Mouse (Mus musculus): ENCODE measurements around the gene Fbxl18.
A peak's percentile ranks its signal among the peaks of the same experiment; 100 is the strongest.
"Not testable (repeated sequence)": the region's sequence is repeated elsewhere in the genome, so short reads cannot be mapped to it uniquely, and the experiment has no call there.

Fbxl18 gene

DNA sequence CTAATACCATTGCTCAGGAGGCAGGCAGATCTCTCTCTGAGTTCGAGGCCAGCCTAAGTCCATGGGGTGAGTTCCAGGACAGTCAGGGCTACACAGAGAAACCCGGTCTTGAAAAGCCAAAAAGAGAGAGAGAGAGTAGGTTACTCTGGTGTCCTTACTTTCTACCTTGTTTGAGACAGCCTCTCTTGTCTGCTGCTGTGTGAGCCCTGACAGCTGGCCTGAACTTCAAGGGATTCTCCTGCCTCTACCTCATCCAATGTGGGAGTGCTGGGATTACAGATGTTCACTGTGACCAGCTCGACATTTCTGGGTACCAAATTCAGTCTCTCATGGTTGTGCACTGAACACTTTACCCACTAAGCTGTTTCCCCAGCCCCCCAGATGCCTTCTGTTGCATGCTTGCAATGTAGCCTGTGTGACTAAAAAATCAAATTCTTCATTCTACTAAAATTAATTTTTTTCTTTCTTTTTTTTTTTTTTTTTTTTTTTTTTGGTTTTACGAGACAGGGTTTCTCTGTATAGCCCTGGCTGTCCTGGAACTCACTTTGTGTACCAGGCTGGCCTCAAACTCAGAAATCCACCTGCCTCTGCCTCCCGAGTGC is 4.8 kb upstream of the Fbxl18 start:
- DNase-seq (ENCODE audit: low spot score) = no peak

DNA sequence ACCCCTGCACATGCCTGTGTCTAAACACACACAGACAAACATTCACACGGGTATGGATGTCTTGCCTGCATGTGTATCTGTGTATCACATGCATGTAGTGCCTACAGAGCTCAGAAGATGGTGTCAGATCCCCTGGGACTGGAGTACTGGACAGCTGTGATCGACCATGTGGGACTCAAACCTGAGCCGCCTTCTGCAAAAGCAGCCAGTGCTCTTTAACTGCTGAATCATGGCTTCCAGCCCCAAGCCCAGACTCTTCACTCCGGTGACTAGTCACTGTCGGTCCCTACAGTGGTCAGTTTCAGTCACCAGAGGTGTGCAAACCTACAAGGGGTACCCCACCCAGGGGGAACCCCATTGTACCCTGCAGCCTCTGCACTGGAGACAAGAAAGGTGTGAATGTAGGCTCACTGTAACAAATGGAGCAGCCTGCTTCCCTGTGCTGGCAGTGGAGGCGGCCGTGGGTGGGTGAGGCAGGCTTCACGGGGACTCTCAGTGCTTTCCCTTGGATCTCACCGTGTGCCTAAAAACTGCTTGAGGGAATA is 3.9 kb upstream of the Fbxl18 start:
- no peak for DNase-seq (ENCODE audit: low spot score)

DNA sequence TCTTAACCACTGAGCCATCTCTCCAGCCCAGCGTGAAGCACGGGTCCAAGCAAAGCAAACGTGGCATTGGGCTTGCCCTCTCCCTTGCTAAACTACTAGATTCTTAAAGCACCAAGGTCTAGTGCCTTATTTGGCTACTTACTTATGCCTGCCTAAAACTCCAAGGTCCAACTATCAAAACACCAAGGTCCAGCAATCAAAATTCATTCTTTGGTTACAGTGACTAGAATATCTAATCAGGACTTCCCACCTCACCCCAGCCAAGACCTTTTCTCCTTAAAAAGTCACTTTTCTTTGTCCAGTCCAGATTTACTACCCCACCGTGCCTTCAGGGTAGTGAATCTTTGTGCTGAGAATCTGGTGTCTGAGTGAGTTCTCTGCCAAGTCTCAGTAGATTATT is 3.1 kb upstream of the Fbxl18 start:
- DNase-seq (ENCODE audit: low spot score) = no peak

DNA sequence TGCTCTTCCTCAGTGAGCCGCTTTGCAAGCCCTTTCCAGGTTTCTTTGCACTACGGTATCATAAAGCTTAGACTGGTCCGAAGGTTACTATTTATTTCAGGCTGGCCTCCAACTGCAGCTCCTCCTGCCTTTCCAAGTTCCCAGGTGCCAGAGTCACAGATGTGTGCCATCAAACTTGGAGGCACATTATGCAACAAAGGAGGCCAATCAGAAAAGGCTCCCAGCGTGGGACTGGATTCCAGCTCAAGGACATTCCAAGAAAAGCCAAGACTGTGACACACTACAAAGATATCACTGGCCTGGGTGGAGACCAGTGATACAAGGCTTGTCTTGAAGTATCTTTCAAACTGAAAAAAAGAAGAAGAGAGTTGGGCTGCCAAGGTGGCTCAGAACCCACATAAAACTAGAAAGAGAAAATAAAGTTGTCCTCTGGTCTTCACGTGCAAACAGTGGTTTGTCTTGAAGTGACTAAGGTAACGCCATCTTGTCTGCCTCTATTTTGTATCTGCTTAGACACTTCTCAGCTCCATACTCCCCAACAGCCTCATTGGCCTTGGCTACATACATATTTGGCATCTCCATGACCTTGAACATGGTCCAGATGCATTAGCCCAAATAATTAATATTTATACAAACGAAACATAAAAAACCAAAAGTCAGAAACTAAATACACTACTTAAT is 2.5 kb upstream of the Fbxl18 start:
- DNase-seq (ENCODE audit: low spot score) = no peak

DNA sequence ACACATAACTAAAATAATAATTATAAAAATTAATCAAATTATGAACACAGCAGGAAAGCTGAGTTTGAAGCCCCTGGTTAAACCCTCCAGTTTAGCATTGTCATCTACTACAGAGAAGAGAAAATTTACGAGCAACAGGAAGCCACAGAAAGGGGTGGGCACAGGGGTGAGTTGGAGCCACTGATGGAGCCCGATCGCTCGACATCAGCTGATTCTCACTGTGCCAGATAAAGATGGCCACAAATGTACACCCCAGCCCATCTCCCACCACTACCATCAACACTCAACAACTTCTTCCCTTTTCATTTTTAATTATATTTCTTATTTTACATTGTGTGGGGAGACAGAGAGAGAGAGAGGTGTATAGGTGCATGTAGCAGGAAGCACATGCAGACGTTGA is 1.5 kb upstream of the Fbxl18 start:
- DNase-seq (ENCODE audit: low spot score) = no peak

DNA sequence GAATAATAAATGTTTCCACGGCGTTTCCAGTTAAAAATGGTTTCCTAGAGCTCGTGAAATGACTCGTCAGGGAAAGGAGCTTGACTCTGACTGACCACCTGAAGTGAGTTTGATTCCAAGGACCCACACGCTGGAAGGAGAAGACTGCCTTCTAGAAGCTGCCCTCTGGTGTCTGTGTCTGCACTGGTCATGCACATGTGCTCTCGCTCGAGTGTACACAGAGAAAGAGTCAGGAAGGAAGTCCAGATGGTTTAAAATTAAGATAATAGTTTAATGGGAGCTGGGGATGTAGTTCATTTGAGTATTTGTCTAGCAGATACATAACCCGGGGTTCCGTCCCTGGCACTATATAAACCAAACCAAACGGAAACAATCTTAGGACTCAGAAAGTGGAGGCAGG is 971 bp upstream of the Fbxl18 start:
- no peak for DNase-seq (ENCODE audit: low spot score)

DNA sequence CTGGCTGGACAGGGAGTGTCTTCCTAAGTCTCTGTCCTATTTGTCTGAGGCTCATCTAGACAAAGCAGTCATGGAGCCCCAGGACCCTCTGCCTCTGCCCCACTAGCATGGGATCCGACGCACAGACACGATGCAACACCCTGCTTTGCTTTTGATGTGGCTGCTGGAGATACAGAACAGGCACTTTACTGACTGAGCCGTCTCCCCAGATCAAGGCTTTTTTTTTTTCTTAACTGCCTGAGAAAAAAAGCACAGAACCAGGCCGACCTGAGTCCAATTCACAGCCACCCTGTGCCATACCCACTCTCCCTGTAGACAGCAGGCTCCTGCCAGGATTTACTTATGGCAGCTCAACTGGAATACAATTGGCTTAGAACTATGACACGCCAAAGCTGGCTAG is 3.8 kb downstream of the Fbxl18 start:
- DNase-seq (ENCODE audit: low spot score) = no peak

DNA sequence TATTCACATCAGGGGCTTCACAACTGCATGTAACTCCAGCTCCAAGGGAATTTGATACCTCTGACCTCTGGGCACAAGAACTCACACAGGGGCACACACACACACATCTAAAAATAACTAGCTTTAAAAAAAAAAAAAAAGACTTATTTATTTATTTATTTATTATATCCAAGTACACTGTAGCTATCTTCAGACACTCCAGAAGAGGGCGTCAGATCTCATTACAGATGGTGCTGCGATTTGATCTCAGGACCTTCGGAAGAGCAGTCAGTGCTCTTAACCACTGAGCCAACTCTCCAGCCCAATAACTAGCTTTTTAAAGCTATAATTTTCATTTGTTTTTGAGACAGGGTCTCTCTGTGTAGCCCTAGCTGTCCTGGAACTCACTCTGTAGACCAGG is 7.7 kb downstream of the Fbxl18 start:
- DNase-seq (ENCODE audit: low spot score) = not testable (repeated sequence)

DNA sequence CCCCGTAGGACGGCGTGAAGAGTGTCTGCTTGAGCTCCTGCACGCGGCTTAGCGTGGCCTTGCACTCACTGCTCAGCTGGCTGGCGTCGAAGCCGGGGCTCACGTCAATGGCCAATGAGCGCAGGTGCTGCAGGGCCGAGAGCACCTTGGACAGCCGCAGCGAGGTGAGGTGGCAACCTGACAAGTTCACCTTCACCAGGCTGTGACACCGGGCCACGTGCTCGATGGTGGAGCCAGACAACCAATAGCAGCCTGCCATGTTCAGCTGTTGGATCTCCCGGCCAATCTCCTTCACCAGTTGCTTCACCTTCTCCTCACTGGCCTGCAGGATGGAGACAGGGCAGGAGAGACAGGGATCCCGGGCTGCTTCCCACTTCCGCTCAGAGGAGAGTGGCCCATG is 8.5 kb downstream of the Fbxl18 start:
- no peak for DNase-seq (ENCODE audit: low spot score)

DNA sequence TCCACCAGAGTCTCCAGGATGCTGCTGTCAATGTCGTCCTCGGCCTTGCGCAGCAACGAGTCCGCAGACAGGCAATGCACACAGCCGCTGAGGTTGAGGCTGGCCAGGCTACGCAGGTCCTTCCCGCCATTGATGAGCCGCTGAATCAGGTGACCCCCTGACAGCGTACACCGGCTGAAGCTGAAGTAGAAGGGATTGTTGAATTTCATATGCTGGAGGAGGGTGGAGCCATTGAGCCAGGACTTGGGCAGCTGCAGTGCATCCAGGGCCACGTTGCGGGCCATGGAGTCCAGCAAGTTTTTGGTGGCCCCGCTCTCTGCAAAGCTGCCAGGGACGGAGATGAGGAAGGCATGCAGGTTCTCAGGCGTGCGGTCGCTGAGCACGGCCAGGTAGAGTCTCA is 9.0 kb downstream of the Fbxl18 start:
- DNase-seq (ENCODE audit: low spot score) = no peak

DNA sequence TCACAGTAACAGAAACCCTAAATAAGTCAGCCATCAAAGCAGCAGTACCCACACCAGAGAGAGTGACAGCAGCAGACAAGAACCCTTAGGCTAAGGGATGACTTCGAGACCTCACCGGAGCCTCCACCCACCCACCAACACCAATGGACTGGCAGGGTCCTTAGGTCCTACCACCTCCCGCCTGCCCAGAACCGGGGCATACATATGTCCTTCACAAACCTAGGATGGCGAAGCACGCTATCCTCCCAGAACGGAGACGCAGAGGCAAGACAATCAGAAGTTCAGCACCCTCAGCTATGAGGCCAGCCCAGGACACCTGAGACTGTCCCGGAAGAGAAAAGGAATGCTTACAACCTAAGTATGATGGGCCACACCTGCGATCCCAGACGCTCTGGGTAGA is 12.8 kb downstream of the Fbxl18 start:
- DNase-seq (ENCODE audit: low spot score) = no peak

DNA sequence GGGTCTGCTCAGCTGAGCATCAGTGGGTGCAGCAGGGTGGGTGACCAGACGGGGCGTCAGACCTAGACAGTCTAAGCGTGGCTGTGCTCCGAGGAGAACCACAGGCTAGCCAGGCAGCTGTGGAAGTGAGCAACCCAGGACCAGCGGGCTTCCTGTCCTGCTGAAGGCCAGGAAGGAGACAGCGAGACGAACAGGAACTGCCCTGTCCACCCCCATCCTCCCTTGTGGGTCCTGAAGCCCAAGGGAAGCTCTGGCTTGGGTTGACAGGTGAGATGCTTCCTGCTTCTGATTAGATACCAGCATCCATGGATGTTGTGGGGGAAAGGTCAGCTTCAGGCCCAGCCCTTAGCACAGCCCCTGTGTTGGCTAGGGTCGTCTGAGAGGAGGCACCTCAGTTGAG is 13.3 kb downstream of the Fbxl18 start:
- DNase-seq (ENCODE audit: low spot score) = no peak

DNA sequence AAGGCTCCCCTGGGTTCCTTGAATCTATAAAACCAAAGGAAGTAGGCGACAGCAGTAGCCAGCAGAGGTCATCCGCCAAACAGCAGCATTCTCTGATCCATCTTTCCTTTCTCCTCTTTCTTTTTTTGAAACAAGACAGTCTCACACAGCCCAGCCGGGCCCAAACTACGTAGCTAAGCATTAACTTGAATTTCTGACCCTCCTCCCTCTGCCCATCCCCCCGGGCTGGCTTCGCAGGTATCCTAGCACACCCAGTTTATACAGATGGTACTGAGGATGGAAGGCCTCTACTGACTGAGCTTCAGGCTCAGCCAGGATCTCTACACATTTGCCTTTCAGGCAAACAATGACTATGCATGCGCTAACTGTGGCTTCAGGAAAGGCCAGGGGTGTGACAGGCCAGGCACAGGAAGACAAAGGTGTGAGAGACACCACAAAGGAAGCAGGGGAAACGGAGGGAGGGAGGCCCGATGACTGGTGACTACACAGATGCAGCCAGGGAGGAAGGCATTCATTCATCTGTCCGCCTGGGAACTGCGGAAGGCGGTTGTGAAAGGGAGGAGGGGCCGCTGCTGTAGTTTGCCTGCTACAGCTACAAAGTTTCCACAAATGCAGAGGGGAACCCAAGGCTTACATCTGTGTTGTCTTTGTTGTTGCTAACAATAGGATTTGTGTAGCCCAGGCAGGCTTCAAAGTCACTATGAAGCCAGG is 14.3 kb downstream of the Fbxl18 start:
- DNase-seq (ENCODE audit: low spot score) = no peak

DNA sequence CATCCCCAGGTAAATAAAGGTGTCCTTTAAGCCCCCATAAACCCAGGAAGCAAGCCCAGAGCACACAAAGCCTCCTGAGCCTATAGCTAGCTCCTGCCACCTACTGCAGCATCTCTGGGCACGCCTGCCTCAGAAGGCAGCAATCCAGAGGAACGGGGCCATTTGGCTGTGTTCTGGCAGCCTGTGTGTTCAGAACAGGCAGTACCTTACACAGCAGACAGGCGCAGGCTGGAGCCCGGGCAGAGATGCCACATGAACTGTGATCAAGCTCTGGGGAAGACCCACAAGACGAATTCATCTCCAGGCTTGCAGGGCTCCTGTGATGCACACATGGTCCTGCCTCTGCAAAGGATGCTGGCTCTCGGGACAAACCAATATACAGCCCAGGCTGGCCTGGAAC is 15.0 kb downstream of the Fbxl18 start:
- DNase-seq (ENCODE audit: low spot score) = no peak

DNA sequence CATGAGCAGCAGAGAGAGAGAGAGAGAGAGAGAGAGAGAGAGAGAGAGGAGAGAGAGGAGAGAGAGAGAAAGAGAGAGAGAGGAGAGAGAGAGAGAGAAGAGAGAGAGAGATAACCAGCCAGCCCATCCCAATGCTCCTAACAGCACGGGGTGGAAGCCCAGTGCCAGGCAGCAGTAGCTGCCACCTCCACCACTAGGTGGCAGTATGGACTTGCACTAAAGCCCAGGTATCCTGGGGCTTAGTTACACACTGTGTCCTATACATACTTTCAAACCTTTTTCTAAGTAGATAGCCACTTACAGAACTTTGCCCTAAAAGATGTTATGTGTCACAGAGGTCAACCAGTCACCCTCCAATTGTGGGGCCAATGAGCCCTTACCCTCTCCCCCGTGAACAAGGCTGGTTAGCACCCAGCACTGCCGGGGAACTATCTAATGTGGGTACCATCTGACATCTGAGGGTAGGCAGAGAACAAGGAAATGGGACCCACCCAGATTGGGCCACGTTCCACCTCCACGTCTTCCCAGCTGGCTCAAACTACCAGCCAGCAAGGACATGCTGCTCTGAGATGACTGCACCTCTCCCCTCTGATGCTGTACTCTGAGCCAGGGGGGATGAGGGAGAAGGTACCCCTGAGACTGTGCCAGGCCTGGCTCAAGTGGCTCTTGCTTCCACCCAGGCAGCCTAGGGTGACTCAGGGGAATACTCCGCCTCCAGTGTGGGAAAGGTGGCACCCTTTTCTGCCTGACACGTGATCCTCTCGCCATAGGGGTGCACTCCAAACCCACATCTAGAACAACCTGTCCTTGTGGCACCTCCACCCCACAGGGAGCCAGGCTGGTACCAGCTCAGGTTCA is 15.7 kb downstream of the Fbxl18 start:
- DNase-seq (ENCODE audit: low spot score) = no peak

DNA sequence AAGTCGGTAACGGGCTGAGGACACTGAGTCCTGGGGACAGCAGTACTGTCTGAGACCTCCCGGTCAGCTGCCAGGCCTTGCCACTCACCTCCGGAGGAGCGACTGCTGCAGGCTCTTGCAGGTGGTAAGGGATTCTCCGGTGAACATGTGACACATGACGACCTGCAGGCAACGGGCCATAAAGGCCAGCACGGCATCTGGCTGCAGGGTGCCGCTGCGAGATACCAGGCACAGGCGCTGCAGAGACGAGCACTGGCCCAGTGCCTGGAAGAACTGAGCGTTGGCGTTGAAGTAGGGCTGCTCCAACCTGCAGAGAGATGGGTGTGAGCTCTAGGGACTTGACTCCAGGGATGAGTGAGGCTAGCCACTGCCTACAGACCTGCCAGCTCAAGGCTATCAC is 16.7 kb downstream of the Fbxl18 start:
- no peak for DNase-seq (ENCODE audit: low spot score)

DNA sequence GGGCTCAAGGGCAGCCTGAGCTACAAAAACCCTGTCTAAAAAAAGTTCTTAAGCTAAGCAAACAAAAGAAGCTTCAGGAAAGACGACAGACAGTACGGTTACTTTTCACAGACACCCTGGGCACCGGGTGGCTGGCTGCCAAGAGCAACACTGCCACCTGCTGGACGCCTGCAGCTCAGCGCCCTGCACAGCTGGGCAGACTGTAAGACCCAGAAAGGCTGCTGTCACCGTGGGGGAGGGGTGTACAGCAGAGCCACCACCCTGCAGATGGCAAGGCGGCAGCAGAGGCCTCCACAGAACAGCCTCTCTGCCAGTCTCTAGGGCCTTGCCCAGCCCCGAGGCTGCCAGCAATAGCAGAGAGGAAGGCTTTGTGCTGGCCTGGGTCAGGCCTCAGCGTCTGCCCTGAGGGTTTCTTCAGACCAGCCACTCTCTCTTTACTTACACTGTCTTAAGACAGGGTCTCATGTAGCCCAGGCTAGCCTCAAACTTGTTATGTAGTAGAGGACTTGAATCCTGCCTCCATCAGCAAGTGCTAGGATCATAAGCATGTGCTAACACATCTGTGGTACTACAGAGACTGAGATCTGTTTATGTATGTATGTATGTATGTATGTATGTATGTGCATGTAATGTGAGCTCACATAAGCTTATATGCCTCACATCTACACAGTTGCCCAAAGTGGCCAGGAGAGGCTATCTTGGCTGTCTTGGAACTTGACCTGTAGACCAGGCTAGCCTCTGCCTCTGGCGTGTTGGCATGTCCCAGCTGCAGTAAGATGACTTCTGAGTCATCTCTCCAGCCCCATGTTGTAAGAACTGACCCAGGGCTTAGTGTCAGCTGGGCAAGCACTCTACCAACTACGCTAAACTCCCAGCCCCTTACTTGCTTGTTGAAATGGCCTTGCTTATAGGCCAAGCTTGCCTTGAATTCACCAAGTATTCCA is 17.6 kb downstream of the Fbxl18 start:
- peak; percentile 60 for DNase-seq (ENCODE audit: low spot score)

DNA sequence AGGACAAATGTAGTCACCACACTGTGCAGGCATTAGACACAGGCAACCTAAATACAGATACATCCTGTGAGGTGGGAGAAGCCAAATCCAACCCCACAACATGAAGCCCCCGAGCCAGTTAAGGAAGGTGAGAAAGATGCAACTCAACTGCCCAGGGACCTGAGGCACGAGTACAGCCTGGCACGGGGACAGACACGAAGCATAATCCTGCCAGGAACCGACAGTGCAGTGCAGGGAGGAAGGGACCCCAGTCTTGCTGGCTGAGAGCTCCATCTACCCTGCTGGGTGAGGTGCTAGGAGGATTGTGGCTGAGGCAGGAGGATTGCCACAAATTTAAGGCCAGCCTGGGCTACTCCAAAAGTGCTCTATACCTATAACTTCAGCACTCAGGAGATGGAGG is 18.3 kb downstream of the Fbxl18 start:
- DNase-seq (ENCODE audit: low spot score) = no peak

DNA sequence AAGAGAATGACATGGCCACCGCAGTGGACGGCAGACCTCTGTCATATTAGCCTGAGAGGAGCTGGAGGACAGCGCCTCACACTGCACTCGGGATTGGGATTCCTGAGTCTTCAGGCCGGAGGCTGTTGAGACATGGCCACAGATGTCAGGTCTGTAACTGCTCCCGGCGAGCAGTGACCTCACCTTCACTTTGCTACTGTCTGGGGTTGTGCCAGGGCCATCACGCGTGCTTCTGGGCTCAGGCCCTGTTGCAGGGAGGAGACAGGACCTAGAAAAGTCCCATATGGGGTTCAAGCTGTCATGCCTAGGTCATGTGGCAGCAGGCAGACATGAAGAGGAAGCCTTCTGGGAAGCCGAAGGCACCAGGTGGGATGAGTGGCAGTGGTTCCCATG is 19.7 kb downstream of the Fbxl18 start:
- no peak for DNase-seq (ENCODE audit: low spot score)

DNA sequence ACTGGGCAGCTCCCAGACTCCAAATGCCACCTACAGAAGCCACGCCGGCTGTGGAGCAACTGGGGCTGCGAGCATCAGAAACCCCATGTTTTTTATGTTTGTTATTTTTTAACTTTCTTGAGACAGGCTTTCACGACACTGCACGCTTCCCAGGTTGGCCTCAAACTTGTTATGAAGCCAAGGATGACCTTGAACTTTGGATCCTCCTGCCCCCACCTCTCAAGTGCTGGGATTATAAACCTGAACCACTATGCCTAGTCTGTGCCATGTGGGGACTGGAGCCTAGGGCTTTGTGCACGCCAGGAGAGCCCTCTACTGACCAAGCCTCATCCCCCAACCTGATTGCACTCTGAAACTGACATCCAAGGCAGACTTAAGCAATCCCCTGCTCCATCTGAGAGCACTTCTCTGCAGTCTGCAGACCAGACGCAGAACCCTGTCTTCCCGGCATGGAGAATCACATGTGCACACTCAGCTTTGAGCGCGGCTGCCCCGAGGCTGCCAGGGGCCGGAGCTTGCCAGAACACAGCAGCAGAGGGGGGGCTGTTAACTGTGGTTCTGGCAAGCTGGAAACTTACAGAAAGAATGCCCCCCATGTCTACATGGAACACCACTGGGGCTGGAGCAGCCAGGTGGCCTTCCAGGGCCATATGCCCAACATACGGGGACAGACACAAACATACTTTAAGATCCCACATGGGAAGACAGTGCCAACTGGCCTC is 20.3 kb downstream of the Fbxl18 start:
- DNase-seq (ENCODE audit: low spot score) = no peak

DNA sequence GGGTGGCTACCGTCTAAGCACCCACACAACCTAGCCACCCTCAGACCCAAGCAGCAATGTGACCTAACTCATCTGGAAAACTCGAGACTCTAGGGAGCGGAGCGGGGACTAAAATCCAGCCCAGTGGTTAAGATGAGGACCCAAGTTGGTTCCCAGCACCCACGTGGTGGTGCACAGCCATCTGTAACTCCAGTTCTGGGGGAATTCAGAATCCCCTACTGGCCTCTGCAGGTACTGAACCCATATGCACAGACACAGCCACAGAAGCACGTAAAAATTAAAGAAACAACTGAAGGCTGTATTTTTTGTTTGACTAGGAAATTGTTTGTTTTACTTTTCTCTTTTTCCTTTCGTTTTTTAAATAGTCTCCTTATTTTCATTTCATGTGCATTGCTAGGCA is 21.5 kb downstream of the Fbxl18 start:
- no peak for DNase-seq (ENCODE audit: low spot score)

Measured in urinary bladder, postnatal 10 days (tissue).